Mouse (Mus musculus): Measurements from ENCODE around the gene Rpl11. TPM values are rescaled to one million over a fixed set of nuclear protein-coding genes. Genes with fewer than 3 reads are reported as not detected.

The Rpl11 gene
- polyA plus RNA-seq, 1 experiment: 1,270 TPM

DNA sequence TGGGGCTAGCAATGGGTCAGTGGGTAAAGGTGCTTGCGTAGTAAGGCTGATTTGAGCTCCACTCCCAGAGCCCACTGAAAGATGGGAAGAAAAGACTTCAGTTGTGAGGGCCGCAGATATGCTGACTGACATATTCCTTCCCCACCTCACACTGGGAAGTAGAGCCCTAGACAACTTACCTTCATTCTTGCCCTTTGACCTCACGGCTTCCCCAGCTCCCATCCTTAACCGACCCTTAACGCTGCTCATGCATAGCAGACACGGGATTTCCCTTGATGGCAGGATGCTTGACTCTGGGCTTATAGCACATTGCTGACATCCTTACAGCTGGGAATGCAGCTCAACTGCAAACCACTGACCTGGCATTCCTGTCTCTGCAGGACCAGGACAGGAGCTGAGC is 6.3 kb downstream of the Rpl11 start:
- Histone ChIP-seq H3K4me3 (replicated peaks; ENCODE audit: control insufficient read depth, low read depth, low read length) (no peak overlapping the region), H3K4me1 (ENCODE audit: control insufficient read depth, insufficient read depth, low read length) (no peaks in the 10 kb centered on the region; the same call in 1 of the 2 replicates), H3K27ac (ENCODE audit: control insufficient read depth, insufficient read depth, low read depth, low read length, poor library complexity) (no peak overlapping the region)
- TF ChIP-seq CTCF (IDR thresholded peaks at IDR 0.05; ENCODE audit: control insufficient read depth, insufficient read depth, low read length) (no peak), POLR2A (IDR thresholded peaks at IDR 0.05; ENCODE audit: borderline replicate concordance, control insufficient read depth, low read depth, low read length) (no peak)
- 93% methylated on average over 6 of the region's 6 CpGs for WGBS

DNA sequence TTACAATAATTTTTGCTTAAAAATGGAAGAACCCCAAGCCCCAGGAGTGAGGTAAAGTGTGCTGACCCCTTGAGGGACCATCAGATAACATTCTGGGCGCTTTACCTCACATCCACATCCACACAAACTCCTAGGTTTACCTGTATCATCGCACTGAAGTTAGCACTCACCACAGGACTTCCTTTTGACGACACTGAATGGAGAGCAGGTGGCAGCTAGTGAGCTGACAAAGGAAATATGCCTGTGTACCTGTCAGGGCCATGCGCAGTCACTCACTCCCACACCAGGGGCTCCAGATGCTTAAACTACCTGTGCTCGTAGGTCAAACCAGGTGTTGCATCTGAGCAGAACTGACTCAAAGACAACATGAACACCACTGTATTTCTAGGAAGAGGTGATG is 8.1 kb downstream of the Rpl11 start:
- H3K4me1 ChIP-seq (ENCODE audit: control insufficient read depth, insufficient read depth, low read length): no peaks in the 10 kb centered on the region
- no peak overlapping the region for H3K4me3 ChIP-seq (replicated peaks; ENCODE audit: control insufficient read depth, low read depth, low read length)
- WGBS: 70% methylated on average over 5 of the region's 5 CpGs
- H3K27ac ChIP-seq (ENCODE audit: control insufficient read depth, insufficient read depth, low read depth, low read length, poor library complexity): no peak overlapping the region
- TF ChIP-seq POLR2A (IDR thresholded peaks at IDR 0.05; ENCODE audit: borderline replicate concordance, control insufficient read depth, low read depth, low read length): no peak
- no peak for TF ChIP-seq CTCF (IDR thresholded peaks at IDR 0.05; ENCODE audit: control insufficient read depth, insufficient read depth, low read length)

DNA sequence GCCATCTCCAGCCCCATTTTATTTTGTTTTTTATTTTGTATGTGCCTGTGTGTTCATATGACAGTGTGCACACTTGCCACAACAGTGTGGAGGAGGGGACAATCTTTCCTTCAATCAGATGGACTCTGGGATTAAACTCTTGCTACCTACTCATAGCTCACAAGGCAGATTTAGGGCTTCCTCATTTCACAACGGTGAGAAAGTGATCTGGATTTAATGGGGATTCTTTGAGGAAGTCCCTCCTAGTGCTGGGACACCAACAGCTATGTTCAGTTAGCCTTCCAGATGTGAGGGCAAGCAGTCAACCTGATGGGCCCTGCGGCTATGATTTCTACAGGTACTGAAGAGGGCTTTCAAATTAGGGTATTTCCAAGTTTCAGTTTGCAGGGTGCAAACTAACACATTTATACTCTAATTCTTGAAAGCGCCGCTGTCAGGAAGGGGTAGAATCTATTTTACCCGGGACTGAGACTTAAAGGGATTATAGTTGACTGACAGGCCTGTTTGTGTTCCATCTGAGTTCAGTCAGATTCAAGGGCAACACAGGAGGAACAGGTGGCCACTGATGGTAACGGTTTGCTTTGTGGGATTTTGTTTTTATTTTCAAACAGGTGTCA is 9.3 kb downstream of the Rpl11 start:
- TF ChIP-seq POLR2A (IDR thresholded peaks at IDR 0.05; ENCODE audit: borderline replicate concordance, control insufficient read depth, low read depth, low read length) (no peak), CTCF (IDR thresholded peaks at IDR 0.05; ENCODE audit: control insufficient read depth, insufficient read depth, low read length) (no peak)
- WGBS: 63% methylated on average over 6 of the region's 6 CpGs
- Histone ChIP-seq H3K27ac (ENCODE audit: control insufficient read depth, insufficient read depth, low read depth, low read length, poor library complexity) (no peak overlapping the region), H3K4me3 (replicated peaks; ENCODE audit: control insufficient read depth, low read depth, low read length) (no peak overlapping the region), H3K4me1 (ENCODE audit: control insufficient read depth, insufficient read depth, low read length) (no peaks in the 10 kb centered on the region)

DNA sequence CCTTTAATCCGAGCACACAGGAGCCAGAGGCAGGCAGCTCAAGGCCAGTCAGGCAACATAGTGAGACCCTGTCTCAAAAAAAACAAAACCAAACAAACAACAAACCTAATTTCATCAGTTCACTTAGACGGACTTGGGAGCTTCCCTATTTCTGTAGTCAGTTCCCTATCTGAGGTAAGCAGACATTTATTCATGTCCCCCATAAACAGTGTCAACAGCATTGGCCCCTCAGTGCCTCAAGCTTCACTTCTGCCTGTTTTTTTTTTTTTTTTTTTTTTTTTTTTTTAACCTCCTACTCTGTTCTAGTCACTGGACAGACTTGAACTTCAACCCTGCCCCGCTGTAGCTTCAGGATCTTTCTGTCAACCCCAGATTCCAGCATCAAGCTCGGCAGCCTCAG is 18.1 kb downstream of the Rpl11 start:
- WGBS: 45% methylated on average over 4 of the region's 4 CpGs
- peaks cover 4% of the 10 kb centered on the region for H3K4me1 ChIP-seq (ENCODE audit: control insufficient read depth, insufficient read depth, low read length)
- no peak overlapping the region for H3K4me3 ChIP-seq (replicated peaks; ENCODE audit: control insufficient read depth, low read depth, low read length)
- H3K27ac ChIP-seq (ENCODE audit: control insufficient read depth, insufficient read depth, low read depth, low read length, poor library complexity): 0 out of 2 replicates have a peak overlapping the region, but pooled peaks have one; percentile 16
- TF ChIP-seq CTCF (IDR thresholded peaks at IDR 0.05; ENCODE audit: control insufficient read depth, insufficient read depth, low read length): no peak
- TF ChIP-seq POLR2A (IDR thresholded peaks at IDR 0.05; ENCODE audit: borderline replicate concordance, control insufficient read depth, low read depth, low read length): no peak

DNA sequence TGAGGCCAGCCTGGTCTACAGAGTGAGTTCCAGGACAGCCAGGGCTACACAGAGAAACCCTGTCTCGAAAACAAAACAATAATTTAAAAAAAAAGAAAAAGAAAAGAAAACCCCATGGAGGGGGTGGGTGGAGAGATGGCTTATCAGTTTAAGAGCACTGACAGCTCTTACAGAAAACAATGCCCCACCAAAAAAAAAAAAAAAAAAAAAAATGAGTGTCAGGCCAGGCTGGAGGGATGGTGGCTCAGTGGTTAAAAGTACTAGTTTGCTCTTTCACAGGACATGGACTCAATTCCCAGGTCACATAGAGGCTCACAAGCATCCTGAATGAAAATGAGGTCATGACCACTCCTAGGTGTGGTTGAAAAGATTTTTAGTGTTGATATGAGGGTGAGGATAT is 20.0 kb downstream of the Rpl11 start:
- no peak for TF ChIP-seq CTCF (IDR thresholded peaks at IDR 0.05; ENCODE audit: control insufficient read depth, insufficient read depth, low read length)
- no peak for TF ChIP-seq POLR2A (IDR thresholded peaks at IDR 0.05; ENCODE audit: borderline replicate concordance, control insufficient read depth, low read depth, low read length)
- 35% methylated on average over 1 of the region's 1 CpGs for WGBS
- no peak overlapping the region for H3K27ac ChIP-seq (ENCODE audit: control insufficient read depth, insufficient read depth, low read depth, low read length, poor library complexity)
- peaks cover 9% of the 10 kb centered on the region for H3K4me1 ChIP-seq (ENCODE audit: control insufficient read depth, insufficient read depth, low read length)
- H3K4me3 ChIP-seq (replicated peaks; ENCODE audit: control insufficient read depth, low read depth, low read length): no peak overlapping the region

DNA sequence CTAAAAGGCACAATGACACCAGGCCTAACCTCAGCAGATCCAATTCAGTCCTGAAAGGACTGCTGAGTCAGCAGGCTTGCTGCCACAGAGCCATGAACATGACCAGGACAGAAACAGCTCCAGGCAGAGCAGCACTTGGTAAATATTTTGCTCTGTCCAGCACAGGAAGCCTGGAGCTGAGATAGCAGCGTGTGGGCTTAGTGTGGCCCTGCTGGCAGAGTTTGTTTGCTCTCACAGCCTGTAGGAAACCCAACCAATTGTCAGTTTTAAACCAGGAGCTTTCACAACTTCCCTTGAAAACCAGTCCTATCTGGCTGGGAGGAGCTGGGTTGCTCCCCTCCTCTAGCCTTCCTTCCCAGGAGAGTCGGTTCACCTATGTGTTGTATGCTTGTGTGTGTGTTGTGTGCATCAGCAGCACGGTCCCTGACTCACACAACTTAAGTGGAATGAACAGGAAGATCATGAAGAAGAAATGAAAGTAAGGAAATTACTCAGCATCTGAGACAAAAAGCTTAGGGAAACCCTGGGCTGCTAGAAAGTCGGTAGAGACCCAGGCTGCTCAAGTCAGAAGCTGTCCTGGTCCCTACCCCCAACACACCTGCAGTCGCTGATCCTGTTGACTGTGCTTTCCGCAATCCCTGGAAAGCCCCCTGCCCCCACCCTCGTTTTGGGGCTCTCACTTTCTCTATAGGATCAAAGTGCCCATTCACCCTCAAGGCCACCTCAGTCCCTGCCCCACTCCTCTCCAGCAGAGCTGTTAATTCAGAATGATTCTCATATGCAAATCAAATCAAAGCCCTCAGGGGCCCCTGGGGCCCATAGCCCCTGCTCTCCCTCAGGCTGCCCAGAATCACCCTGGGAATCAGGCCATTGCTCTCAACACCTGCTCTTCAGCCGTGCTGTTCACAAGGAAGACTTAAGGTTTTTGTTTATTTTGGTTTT is 22.0 kb downstream of the Rpl11 start:
- 3% methylated on average over 8 of the region's 8 CpGs for WGBS
- Histone ChIP-seq H3K4me3 (replicated peaks; ENCODE audit: control insufficient read depth, low read depth, low read length) (peak overlapping the region; percentile 4), H3K4me1 (ENCODE audit: control insufficient read depth, insufficient read depth, low read length) (peaks cover 9% of the 10 kb centered on the region), H3K27ac (ENCODE audit: control insufficient read depth, insufficient read depth, low read depth, low read length, poor library complexity) (peak overlapping the region; percentile 83)
- no peak for TF ChIP-seq POLR2A (IDR thresholded peaks at IDR 0.05; ENCODE audit: borderline replicate concordance, control insufficient read depth, low read depth, low read length)
- TF ChIP-seq CTCF (IDR thresholded peaks at IDR 0.05; ENCODE audit: control insufficient read depth, insufficient read depth, low read length): no peak

DNA sequence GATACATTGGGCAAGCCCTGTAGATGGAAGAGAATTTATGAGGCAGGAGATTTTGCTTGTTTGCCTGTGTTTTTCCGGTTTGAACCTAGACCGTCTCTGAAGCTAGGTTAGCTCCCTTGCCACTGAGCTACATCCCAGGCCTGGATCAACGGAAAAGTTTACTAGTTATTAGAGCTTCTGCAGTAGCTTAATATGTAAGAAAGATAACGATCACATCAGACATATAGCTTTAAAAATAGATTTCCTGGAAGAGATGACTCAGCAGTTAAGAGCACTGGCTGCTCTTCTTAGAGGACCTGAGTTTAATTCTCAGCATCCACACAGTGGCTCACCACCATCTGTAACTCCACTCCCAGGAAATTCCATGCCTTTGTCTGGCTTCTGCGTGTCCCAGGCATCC is 24.5 kb downstream of the Rpl11 start:
- WGBS: 14% methylated on average over 5 of the region's 5 CpGs
- Histone ChIP-seq H3K4me3 (replicated peaks; ENCODE audit: control insufficient read depth, low read depth, low read length) (peak overlapping the region; percentile 56), H3K4me1 (ENCODE audit: control insufficient read depth, insufficient read depth, low read length) (peaks cover 9% of the 10 kb centered on the region), H3K27ac (ENCODE audit: control insufficient read depth, insufficient read depth, low read depth, low read length, poor library complexity) (peak overlapping the region; percentile 85)
- TF ChIP-seq CTCF (IDR thresholded peaks at IDR 0.05; ENCODE audit: control insufficient read depth, insufficient read depth, low read length) (no peak), POLR2A (IDR thresholded peaks at IDR 0.05; ENCODE audit: borderline replicate concordance, control insufficient read depth, low read depth, low read length) (no peak)

DNA sequence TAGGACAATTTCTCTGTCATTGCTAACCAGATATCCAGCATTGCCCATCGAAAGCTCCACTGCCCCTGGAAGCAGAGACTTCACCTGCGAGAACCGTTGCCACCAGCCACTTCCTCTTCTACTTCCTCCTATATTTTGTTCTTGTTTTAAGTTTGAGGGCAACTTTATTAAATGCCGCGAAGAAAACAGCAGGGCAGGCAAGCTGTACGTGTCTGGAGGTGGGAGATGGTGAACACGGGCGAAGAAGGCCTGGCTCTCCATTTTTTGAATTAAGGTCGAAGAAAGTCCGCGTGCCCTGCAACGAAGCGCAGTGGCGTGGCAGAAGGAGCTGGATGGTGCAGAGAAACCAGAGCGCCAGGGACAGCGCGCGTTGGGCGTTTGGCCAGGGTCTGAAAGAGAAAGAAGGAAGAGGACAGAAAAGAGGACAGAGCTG is 25.1 kb downstream of the Rpl11 start:
- Histone ChIP-seq H3K4me1 (ENCODE audit: control insufficient read depth, insufficient read depth, low read length) (peaks cover 9% of the 10 kb centered on the region), H3K4me3 (replicated peaks; ENCODE audit: control insufficient read depth, low read depth, low read length) (peak overlapping the region; percentile 56), H3K27ac (ENCODE audit: control insufficient read depth, insufficient read depth, low read depth, low read length, poor library complexity) (peak overlapping the region; percentile 85)
- no peak for TF ChIP-seq CTCF (IDR thresholded peaks at IDR 0.05; ENCODE audit: control insufficient read depth, insufficient read depth, low read length)
- TF ChIP-seq POLR2A (IDR thresholded peaks at IDR 0.05; ENCODE audit: borderline replicate concordance, control insufficient read depth, low read depth, low read length): peak; percentile 44
- 4% methylated on average over 19 of the region's 19 CpGs for WGBS
